Mouse (Mus musculus): ENCODE data around the gene Rbfox1. TPM values are rescaled to one million over a fixed set of nuclear protein-coding genes. Genes with fewer than 3 reads are reported as not detected.

Rbfox1 gene
- polyA plus RNA-seq, 1 experiment from 2014 or later, result 7.5 TPM

GRCm38 (mm10) chr16:7163688-7164087 is 1278.5 kb downstream of the Rbfox1 start:
- H3K27ac ChIP-seq (ENCODE audit: low read depth, low read length), result no peak overlapping the region
- no peak for ATAC-seq (ENCODE audit: low FRiP score, low TSS enrichment)
- no peak overlapping the region for H3K4me2 ChIP-seq (replicated peaks; ENCODE audit: low read depth, low read length)
- H3K36me3 ChIP-seq (ENCODE audit: control insufficient read depth, insufficient read depth, low read length), result no peaks in the 10 kb centered on the region
- no peaks in the 10 kb centered on the region for H3K4me1 ChIP-seq (ENCODE audit: control insufficient read depth, insufficient read depth, low read length)
- no peaks in the 10 kb centered on the region for H3K27me3 ChIP-seq (ENCODE audit: control insufficient read depth, insufficient read depth, low read length)
- WGBS, result 80% methylated on average over 4 of the region's 4 CpGs
- H3K9me3 ChIP-seq (ENCODE audit: control insufficient read depth, low read length), result no peaks in the 10 kb centered on the region
- H3K9ac ChIP-seq (ENCODE audit: low read depth, low read length), result no peak overlapping the region
- H3K4me3 ChIP-seq (ENCODE audit: low read length), result no peak overlapping the region

GRCm38 (mm10) chr16:7164153-7164737 is 1279.1 kb downstream of the Rbfox1 start:
- no peaks in the 10 kb centered on the region for H3K4me1 ChIP-seq (ENCODE audit: control insufficient read depth, insufficient read depth, low read length)
- WGBS, result 50% methylated on average over 8 of the region's 8 CpGs
- no peak for ATAC-seq (ENCODE audit: low FRiP score, low TSS enrichment)
- no peak overlapping the region for H3K4me2 ChIP-seq (replicated peaks; ENCODE audit: low read depth, low read length)
- no peaks in the 10 kb centered on the region for H3K9me3 ChIP-seq (ENCODE audit: control insufficient read depth, low read length)
- no peak overlapping the region for H3K27ac ChIP-seq (ENCODE audit: low read depth, low read length)
- H3K9ac ChIP-seq (ENCODE audit: low read depth, low read length), result no peak overlapping the region
- H3K27me3 ChIP-seq (ENCODE audit: control insufficient read depth, insufficient read depth, low read length), result no peaks in the 10 kb centered on the region
- no peak overlapping the region for H3K4me3 ChIP-seq (ENCODE audit: low read length)
- H3K36me3 ChIP-seq (ENCODE audit: control insufficient read depth, insufficient read depth, low read length), result no peaks in the 10 kb centered on the region

- WGBS, result 93% methylated on average over 2 of the region's 2 CpGs
- no peak overlapping the region for H3K4me3 ChIP-seq (ENCODE audit: low read length)
- H3K36me3 ChIP-seq (ENCODE audit: control insufficient read depth, insufficient read depth, low read length), result no peaks in the 10 kb centered on the region
- no peaks in the 10 kb centered on the region for H3K4me1 ChIP-seq (ENCODE audit: control insufficient read depth, insufficient read depth, low read length)
- no peak for ATAC-seq (ENCODE audit: low FRiP score, low TSS enrichment)
- H3K4me2 ChIP-seq (replicated peaks; ENCODE audit: low read depth, low read length), result no peak overlapping the region
- no peaks in the 10 kb centered on the region for H3K9me3 ChIP-seq (ENCODE audit: control insufficient read depth, low read length)
- no peaks in the 10 kb centered on the region for H3K27me3 ChIP-seq (ENCODE audit: control insufficient read depth, insufficient read depth, low read length)
- no peak overlapping the region for H3K27ac ChIP-seq (ENCODE audit: low read depth, low read length)
- no peak overlapping the region for H3K9ac ChIP-seq (ENCODE audit: low read depth, low read length)
Observed at GRCm38 (mm10) chr16:7175960-7176359, 1290.8 kb downstream of the Rbfox1 start.

GRCm38 (mm10) chr16:7187788-7188187 is 1302.6 kb downstream of the Rbfox1 start:
- no peak for ATAC-seq (ENCODE audit: low FRiP score, low TSS enrichment)
- H3K27ac ChIP-seq (ENCODE audit: low read depth, low read length), result no peak overlapping the region
- H3K9ac ChIP-seq (ENCODE audit: low read depth, low read length), result no peak overlapping the region
- H3K4me3 ChIP-seq (ENCODE audit: low read length), result no peak overlapping the region
- H3K4me1 ChIP-seq (ENCODE audit: control insufficient read depth, insufficient read depth, low read length), result no peaks in the 10 kb centered on the region
- H3K27me3 ChIP-seq (ENCODE audit: control insufficient read depth, insufficient read depth, low read length), result no peaks in the 10 kb centered on the region
- H3K4me2 ChIP-seq (replicated peaks; ENCODE audit: low read depth, low read length), result no peak overlapping the region
- H3K36me3 ChIP-seq (ENCODE audit: control insufficient read depth, insufficient read depth, low read length), result no peaks in the 10 kb centered on the region
- no peaks in the 10 kb centered on the region for H3K9me3 ChIP-seq (ENCODE audit: control insufficient read depth, low read length)
- WGBS, result 23% methylated on average over 2 of the region's 2 CpGs

- Histone ChIP-seq H3K4me2 (replicated peaks; ENCODE audit: low read depth, low read length) (no peak overlapping the region), H3K4me3 (ENCODE audit: low read length) (no peak overlapping the region), H3K9me3 (ENCODE audit: control insufficient read depth, low read length) (no peaks in the 10 kb centered on the region), H3K27ac (ENCODE audit: low read depth, low read length) (no peak overlapping the region), H3K36me3 (ENCODE audit: control insufficient read depth, insufficient read depth, low read length) (no peaks in the 10 kb centered on the region), H3K9ac (ENCODE audit: low read depth, low read length) (no peak overlapping the region), H3K4me1 (ENCODE audit: control insufficient read depth, insufficient read depth, low read length) (no peaks in the 10 kb centered on the region), H3K27me3 (ENCODE audit: control insufficient read depth, insufficient read depth, low read length) (no peaks in the 10 kb centered on the region)
- ATAC-seq (ENCODE audit: low FRiP score, low TSS enrichment), result no peak
- WGBS, result 53% methylated on average over 5 of the region's 5 CpGs
Observed at GRCm38 (mm10) chr16:7193535-7193934, 1308.4 kb downstream of the Rbfox1 start.

- Histone ChIP-seq H3K36me3 (ENCODE audit: control insufficient read depth, insufficient read depth, low read length) (no peaks in the 10 kb centered on the region), H3K4me1 (ENCODE audit: control insufficient read depth, insufficient read depth, low read length) (no peaks in the 10 kb centered on the region), H3K27ac (ENCODE audit: low read depth, low read length) (no peak overlapping the region), H3K4me3 (ENCODE audit: low read length) (no peak overlapping the region), H3K4me2 (replicated peaks; ENCODE audit: low read depth, low read length) (no peak overlapping the region), H3K9me3 (ENCODE audit: control insufficient read depth, low read length) (no peaks in the 10 kb centered on the region), H3K9ac (ENCODE audit: low read depth, low read length) (no peak overlapping the region), H3K27me3 (ENCODE audit: control insufficient read depth, insufficient read depth, low read length) (no peaks in the 10 kb centered on the region)
- no peak for ATAC-seq (ENCODE audit: low FRiP score, low TSS enrichment)
- 86% methylated on average over 5 of the region's 5 CpGs for WGBS
Observed at GRCm38 (mm10) chr16:7197953-7198352, 1312.8 kb downstream of the Rbfox1 start.

- ATAC-seq (ENCODE audit: low FRiP score, low TSS enrichment), result no peak
- 83% methylated on average over 3 of the region's 3 CpGs for WGBS
- Histone ChIP-seq H3K4me3 (ENCODE audit: low read length) (no peak overlapping the region), H3K4me2 (replicated peaks; ENCODE audit: low read depth, low read length) (no peak overlapping the region), H3K36me3 (ENCODE audit: control insufficient read depth, insufficient read depth, low read length) (no peaks in the 10 kb centered on the region), H3K27ac (ENCODE audit: low read depth, low read length) (no peak overlapping the region), H3K9me3 (ENCODE audit: control insufficient read depth, low read length) (no peaks in the 10 kb centered on the region), H3K9ac (ENCODE audit: low read depth, low read length) (no peak overlapping the region), H3K27me3 (ENCODE audit: control insufficient read depth, insufficient read depth, low read length) (no peaks in the 10 kb centered on the region), H3K4me1 (ENCODE audit: control insufficient read depth, insufficient read depth, low read length) (no peaks in the 10 kb centered on the region)
Observed at GRCm38 (mm10) chr16:7200239-7200638, 1315.1 kb downstream of the Rbfox1 start.

- H3K27ac ChIP-seq (ENCODE audit: low read depth, low read length), result no peak overlapping the region
- no peaks in the 10 kb centered on the region for H3K27me3 ChIP-seq (ENCODE audit: control insufficient read depth, insufficient read depth, low read length)
- H3K4me3 ChIP-seq (ENCODE audit: low read length), result no peak overlapping the region
- H3K36me3 ChIP-seq (ENCODE audit: control insufficient read depth, insufficient read depth, low read length), result no peaks in the 10 kb centered on the region
- no peak overlapping the region for H3K4me2 ChIP-seq (replicated peaks; ENCODE audit: low read depth, low read length)
- no peaks in the 10 kb centered on the region for H3K9me3 ChIP-seq (ENCODE audit: control insufficient read depth, low read length)
- H3K9ac ChIP-seq (ENCODE audit: low read depth, low read length), result no peak overlapping the region
- ATAC-seq (ENCODE audit: low FRiP score, low TSS enrichment), result no peak
- 66% methylated on average over 4 of the region's 4 CpGs for whole genome bisulfite sequencing
- no peaks in the 10 kb centered on the region for H3K4me1 ChIP-seq (ENCODE audit: control insufficient read depth, insufficient read depth, low read length)
Observed at GRCm38 (mm10) chr16:7201816-7202215, 1316.7 kb downstream of the Rbfox1 start.

GRCm38 (mm10) chr16:7206116-7206900 is 1321.2 kb downstream of the Rbfox1 start:
- Histone ChIP-seq H3K27me3 (ENCODE audit: control insufficient read depth, insufficient read depth, low read length) (no peaks in the 10 kb centered on the region), H3K4me2 (replicated peaks; ENCODE audit: low read depth, low read length) (no peak overlapping the region), H3K36me3 (ENCODE audit: control insufficient read depth, insufficient read depth, low read length) (no peaks in the 10 kb centered on the region), H3K4me3 (ENCODE audit: low read length) (no peak overlapping the region), H3K9me3 (ENCODE audit: control insufficient read depth, low read length) (no peaks in the 10 kb centered on the region), H3K9ac (ENCODE audit: low read depth, low read length) (no peak overlapping the region), H3K27ac (ENCODE audit: low read depth, low read length) (no peak overlapping the region), H3K4me1 (ENCODE audit: control insufficient read depth, insufficient read depth, low read length) (no peaks in the 10 kb centered on the region)
- ATAC-seq (ENCODE audit: low FRiP score, low TSS enrichment), result no peak
- WGBS, result 55% methylated on average over 2 of the region's 2 CpGs

Data from kidney, embryonic 14.5 days (tissue).